Mouse (Mus musculus) bone marrow macrophage, adult 2 months (primary cell): Measurements from ENCODE around the gene Stx1b. TPM values are rescaled to one million over a fixed set of nuclear protein-coding genes. Genes with fewer than 3 reads are reported as not detected.
A peak's percentile ranks its signal among the peaks of the same experiment; 100 is the strongest.
"Not testable (repeated sequence)": the region's sequence is repeated elsewhere in the genome, so short reads cannot be mapped to it uniquely, and the experiment has no call there.

Source experiments
- H3K27ac ChIP-seq: 2 replicates; pipeline ENCODE4 v1.5.1; 2012; ENCODE audit warnings: low read depth, low read length; ENCODE audit not compliant: insufficient read depth
- H3K4me1 ChIP-seq: 2 replicates; pipeline ENCODE4 v1.6.1; 2012; ENCODE audit warnings: low read length; ENCODE audit not compliant: control insufficient read depth, insufficient read depth
- H3K4me3 ChIP-seq: 2 replicates; pipeline ENCODE4 v1.5.1; 2012; ENCODE audit warnings: mild to moderate bottlenecking, low read length, moderate library complexity; ENCODE audit not compliant: insufficient read depth
- CTCF ChIP-seq: IDR thresholded peaks from 2 replicates; pipeline ENCODE4 v1.5.1; 2012; ENCODE audit warnings: low read depth, mild to moderate bottlenecking, low read length, moderate library complexity
- POLR2A ChIP-seq: IDR thresholded peaks from 2 replicates; pipeline ENCODE4 v1.6.1; 2012; ENCODE audit warnings: mild to moderate bottlenecking, low read depth, low read length, borderline replicate concordance
- polyA plus RNA-seq: library from polyadenylated mRNA; stranded (reverse); fragments of >200 nt; gene quantifications from 2 replicates; pipeline ENCODE4 v1.2.4, GENCODE M21; 2012; ENCODE audit not compliant: missing spikeins, insufficient read depth, insufficient read length

Gene Stx1b
- polyA plus RNA-seq, 1 experiment: not detected

DNA sequence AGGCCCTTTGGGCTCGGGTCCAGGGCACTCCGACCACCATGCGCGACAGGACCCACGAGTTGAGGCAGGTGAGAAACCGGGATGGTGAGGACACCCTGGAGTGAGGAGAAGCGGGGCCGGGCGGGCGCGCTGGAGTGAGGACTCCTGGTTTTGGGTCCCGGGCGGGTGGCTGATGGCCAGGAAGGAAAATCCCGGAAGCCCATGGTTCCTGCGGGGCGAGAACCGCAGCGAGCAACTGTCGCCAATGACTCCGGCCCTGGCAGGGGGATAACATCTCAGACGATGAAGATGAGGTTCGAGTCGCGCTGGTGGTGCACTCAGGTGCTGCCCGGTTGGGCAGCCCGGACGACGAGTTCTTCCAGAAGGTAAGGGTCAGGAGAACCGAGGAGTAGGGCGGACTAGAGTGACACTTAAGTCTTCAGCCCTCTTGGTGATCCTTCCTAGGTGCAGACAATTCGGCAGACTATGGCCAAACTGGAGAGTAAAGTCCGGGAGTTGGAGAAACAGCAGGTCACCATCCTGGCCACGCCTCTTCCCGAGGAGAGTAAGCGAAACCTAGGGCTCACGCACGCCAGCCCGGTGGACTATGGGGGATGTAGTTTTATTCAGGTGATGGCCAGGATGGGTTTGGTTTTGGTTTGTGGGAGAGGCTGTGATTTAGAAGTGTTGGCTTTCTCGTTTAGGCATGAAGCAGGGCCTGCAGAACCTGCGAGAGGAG, 17.8 kb upstream of the Stx1b start:
- H3K4me3 ChIP-seq: peak overlapping the region; percentile 99
- peak overlapping the region; percentile 98 for H3K27ac ChIP-seq
- TF ChIP-seq POLR2A (no peak), CTCF (no peak)
- H3K4me1 ChIP-seq: peaks cover 10% of the 10 kb centered on the region

DNA sequence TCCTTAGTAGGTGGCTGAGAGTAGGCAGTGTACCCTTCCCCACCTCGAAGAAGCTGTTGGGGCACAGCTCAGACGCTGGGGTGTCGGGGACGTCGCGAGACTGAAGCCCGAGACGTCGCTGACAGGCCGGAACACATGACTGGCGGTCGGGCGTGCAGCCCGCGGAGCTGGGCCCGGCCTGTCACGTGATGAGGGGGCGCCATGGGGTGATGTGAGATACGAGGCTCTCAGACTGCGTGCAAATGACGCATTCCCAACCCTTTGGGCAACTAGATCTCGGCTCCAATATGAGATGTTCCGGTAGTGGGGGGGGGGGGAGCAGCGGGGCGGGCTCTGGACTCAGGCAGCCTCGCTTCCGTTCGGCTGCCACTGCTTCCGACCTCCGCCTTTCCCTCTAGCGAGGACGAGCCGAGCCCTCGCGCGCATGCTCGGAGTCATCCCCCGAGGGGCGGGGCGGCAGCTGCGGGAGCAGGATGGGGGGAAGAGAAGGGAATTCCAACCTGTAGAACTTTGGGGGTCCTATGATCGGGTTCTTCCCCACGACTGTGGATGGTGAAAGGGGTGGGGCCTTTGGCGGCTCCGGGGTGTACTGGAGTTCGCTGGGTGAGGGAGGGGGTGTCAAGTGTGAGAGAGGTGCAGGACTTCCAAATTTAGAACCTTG, 17.1 kb upstream of the Stx1b start:
- TF ChIP-seq CTCF: no peak
- TF ChIP-seq POLR2A: no peak
- Histone ChIP-seq H3K27ac (peak overlapping the region; percentile 98), H3K4me1 (peaks cover 10% of the 10 kb centered on the region), H3K4me3 (peak overlapping the region; percentile 99)

DNA sequence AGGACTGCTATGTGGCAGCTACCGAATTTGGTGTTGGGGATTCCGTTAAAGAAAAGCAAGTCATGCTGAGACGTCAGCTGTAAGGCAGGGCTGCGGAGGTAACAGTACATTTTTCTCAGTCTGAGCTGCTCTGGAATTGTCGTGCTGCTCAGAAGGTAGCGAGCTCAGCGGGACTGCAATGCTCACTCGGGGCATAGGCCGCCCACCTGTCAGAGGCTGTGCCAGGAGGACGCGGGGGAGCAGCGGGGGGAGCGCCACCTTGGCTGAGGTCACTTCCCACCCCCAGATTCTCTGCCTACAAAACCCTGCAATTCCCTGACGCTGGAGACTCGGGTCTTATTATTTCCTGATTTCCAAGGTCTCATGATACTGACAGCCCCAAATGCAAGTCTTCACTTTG, 16.5 kb upstream of the Stx1b start:
- Histone ChIP-seq H3K27ac (peak overlapping the region; percentile 98), H3K4me3 (peak overlapping the region; percentile 69), H3K4me1 (peaks cover 10% of the 10 kb centered on the region)
- TF ChIP-seq POLR2A (no peak), CTCF (no peak)

DNA sequence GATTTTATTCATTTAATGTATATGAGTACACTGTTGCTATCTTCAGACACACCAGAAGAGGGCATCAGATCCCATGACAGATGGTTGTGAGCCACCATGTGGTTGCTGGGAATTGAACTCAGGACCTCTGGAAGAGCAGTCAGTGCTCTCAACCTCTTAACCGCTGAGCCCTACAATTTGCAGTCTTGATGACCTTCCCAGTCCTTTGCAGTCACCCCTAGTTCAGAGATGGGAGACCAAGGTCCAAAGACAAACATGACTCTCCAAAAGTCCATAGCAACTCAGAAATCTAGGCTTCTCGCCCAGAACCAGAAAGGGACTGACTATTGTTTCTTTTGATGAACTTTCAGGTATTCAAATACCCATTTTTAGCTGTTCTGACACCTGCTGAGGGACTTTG, 15.7 kb upstream of the Stx1b start:
- H3K4me3 ChIP-seq: not testable (repeated sequence)
- H3K27ac ChIP-seq: peak overlapping the region; percentile 98; the same call in 1 of the 2 replicates
- H3K4me1 ChIP-seq: peaks cover 10% of the 10 kb centered on the region

DNA sequence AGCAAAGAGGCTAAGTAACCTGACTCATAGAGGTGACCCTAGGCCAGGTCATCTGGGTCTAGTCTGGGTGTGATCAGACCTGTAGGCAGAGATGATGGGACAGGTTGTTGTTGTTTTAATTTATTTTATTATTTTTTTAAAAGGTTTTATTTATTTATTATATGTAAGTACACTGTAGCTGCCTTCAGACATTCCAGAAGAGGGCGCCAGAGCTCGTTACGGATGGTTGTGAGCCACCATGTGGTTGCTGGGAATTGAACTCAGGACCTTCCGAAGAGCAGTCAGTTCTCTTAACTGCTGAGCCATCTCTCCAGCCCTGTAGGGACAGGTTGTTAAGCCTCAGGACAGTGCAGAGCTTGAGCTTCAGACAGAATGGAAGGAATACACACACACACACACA, 13.5 kb upstream of the Stx1b start:
- H3K4me3 ChIP-seq, H3K27ac ChIP-seq, H3K4me1 ChIP-seq: not testable (repeated sequence)

DNA sequence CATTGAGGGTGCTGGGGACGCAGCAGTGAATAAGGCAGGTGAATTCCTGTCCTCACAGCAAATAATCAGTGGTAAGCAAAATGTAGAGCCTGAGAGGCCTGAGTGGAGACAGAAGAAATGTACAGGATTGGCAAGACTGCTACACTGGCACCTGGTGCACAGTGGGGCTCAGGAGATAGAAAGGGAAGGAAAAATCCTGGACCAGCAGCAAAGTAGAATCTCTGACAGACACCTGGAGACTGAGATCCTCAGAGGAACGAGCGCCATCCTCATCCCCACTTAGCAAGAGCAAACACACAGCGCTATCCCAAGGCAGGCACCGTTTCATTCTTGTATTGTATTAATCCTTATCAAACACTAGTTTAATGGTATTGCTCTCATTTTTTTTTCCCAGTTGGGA, 13.1 kb upstream of the Stx1b start:
- no peak overlapping the region for H3K4me3 ChIP-seq

DNA sequence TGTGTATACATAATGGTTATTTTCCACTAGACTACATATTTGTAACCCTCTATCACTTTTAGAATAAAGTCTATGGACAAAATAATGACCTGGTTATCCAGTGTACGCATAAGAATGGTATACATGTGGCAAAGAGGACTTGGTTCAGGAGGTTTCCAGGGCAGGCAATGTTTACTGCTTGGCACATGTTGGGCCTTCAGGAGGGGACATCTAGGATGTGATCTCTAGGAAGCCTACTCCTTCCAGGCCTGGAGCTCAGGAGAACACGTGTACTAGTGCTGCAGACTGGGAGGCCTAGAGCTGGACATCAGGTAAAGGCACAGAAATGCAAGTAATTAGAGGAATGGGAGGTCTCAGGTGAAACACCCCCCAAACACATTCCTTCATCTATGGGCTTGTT, 11.2 kb upstream of the Stx1b start:
- TF ChIP-seq CTCF: no peak
- TF ChIP-seq POLR2A: no peak
- no peak overlapping the region for H3K27ac ChIP-seq
- H3K4me3 ChIP-seq: no peak overlapping the region
- no peaks in the 10 kb centered on the region for H3K4me1 ChIP-seq

More for the DNA sequence above, 13.1 kb upstream of the Stx1b start:
- Histone ChIP-seq H3K27ac (no peak overlapping the region), H3K4me1 (peaks cover 4% of the 10 kb centered on the region; the same call in 1 of the 2 replicates)
- TF ChIP-seq POLR2A (no peak), CTCF (no peak)

DNA sequence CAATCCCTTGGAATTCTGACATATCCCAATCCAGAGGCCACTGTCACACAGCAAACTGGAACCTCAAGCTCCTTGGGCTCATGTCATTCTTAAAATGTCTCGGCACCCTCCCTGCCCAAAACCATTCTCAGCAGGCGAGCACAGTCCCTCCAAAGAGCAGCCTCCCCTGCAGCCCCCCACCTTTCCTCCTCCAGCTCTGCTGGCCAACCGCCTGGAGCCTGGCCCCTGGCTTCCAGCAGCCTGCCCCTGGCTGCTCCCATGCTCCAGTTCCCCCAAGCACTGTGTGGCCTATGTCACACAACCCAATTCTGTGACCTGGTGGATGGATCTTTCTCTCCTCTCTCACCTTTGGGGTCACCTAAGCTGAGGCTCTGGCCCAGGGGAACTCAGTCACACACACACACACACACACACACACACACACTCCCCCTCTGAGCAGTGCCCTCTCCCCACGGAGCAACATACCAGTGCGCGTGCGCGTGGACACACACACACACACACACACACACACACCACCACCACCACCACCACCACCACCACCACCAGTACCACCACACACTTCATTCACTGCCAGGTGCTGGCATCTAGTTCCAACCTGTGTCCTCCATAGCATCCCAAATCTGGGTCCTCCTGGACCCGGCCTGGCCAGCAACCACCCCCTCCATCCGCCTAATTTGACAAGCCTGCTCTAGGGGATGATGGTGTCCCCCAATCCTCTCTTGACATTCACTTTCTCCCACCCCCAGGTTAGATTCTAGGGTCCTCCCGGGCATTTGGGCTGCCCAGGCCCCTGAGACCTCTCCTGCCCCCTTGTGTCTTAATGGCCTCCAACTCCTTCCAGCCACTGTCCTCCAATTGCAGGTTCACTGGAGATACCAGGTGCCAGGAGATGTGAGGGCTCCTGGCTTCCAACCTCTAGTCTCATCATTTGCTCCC, 845 bp downstream of the Stx1b start:
- TF ChIP-seq POLR2A (no peak), CTCF (no peak)

DNA sequence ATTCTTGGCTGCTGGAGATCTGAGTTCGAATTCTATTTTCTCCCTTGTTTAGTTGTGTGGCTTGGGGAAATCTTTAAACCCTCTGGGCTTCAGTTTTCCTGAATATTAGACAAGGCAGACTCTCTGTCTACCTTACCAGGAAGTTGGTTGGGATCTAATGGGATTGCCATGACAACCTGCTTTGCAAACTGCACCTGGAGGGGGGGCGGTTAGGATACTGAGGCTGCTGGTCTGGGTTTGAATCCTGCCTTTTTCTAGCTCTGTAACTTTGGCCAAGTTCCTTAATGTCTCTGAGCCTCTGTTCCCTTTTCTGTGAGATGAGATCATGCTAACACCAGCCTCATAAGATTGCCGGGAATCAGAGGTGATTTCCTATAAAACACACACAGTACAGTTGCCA, 1.9 kb downstream of the Stx1b start:
- Histone ChIP-seq H3K4me1 (peaks cover 6% of the 10 kb centered on the region; the same call in 1 of the 2 replicates), H3K27ac (no peak overlapping the region), H3K4me3 (no peak overlapping the region)
- TF ChIP-seq CTCF (no peak), POLR2A (no peak)

More for the DNA sequence above, 845 bp downstream of the Stx1b start:
- Histone ChIP-seq H3K4me1 (peaks cover 6% of the 10 kb centered on the region; the same call in 1 of the 2 replicates), H3K4me3 (no peak overlapping the region), H3K27ac (no peak overlapping the region)

DNA sequence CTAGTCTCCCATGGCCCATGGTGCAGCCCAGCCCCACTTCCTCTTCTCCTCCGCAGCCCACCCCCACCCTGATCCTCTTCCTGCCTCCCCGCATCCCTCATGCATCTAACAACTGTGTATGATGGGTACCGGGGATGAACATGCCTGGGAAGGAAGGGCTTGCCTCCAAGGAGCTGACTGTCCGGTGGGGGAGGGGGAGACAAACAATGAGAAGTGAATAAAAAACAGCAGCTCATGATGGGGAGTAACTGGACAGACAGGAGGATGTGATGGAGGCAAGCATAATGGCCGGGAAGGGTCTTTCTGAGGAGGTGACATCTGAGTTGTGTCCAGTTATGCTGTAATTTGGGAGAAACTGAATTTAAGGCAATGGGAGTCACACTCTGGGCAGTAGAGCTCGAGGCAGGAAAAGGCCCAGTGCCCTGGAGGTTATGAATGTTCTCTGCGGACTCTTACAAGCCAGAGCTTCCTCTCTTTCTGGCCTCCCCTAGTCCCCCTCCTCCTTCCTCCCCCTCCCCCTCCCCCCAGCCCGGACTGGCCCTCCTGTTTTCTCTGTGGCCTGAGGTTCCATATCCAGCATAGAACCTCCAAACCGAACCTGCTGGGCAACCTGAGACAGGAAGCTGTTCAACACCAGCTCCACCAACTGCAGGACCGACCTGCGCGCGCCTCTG, 3.4 kb downstream of the Stx1b start:
- Histone ChIP-seq H3K27ac (no peak overlapping the region), H3K4me1 (peaks cover 6% of the 10 kb centered on the region; the same call in 1 of the 2 replicates), H3K4me3 (no peak overlapping the region)
- TF ChIP-seq CTCF (no peak), POLR2A (no peak)
